Mouse (Mus musculus): ENCODE data around the gene Rbbp9. TPM values are rescaled to one million over a fixed set of nuclear protein-coding genes. Genes with fewer than 3 reads are reported as not detected.

The Rbbp9 gene
- total and polyA plus RNA-seq, 3 experiments: 6.5 to 30.1 (median 24.7) TPM

DNA sequence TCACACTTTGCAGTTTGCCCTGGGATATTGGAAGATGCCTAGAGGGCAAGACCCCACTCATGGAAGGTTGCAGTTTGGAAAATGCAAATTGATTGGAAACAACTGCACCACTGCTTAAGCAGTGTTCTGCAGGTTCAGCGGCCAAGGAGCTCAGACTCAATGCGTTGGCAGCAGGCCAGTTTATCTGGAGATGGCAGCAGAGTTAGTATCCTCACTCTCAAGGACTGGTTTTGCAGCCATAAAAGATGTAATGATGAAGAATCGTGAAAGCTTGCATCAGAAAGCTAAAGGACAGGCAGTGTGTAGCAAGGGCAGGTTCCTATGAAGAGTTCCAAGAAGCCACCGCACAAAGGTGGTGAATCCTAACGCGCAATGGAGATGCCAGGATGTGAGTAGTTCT lies 48.5 kb downstream of the Rbbp9 start:
- DNase-seq: peak; percentile 17

Other genes starting within 250 kb of the Rbbp9 start
- not detected for gene Ovol2, start 218.7 kb downstream of the Rbbp9 start, total RNA-seq (2021)
- gene Ovol2, start 218.7 kb downstream of the Rbbp9 start, polyA plus RNA-seq (2012; rRNA removed): not detected in 2 replicates
- gene Kat14, start 181.9 kb downstream of the Rbbp9 start, total RNA-seq (2021): 10 to 100 TPM; 24.5 to 25.7 TPM
- gene Kat14, start 181.9 kb downstream of the Rbbp9 start, polyA plus RNA-seq (2012; rRNA removed): 11.2 and 13.7 TPM in 2 replicates
- gene Pet117, start 181.9 kb downstream of the Rbbp9 start, total RNA-seq (2021): 1 to 10 TPM; 2.4 to 6.8 TPM
- gene Pet117, start 181.9 kb downstream of the Rbbp9 start, polyA plus RNA-seq (2012; rRNA removed): not detected in 2 replicates
- 1 to 10 TPM; 4.2 to 4.8 TPM for gene Dzank1, start 23.5 kb downstream of the Rbbp9 start, total RNA-seq (2021)
- gene Dzank1, start 23.5 kb downstream of the Rbbp9 start, polyA plus RNA-seq (2012; rRNA removed): 0.54 and 0.61 TPM in 2 replicates
- 10 to 100 TPM; 16.1 to 18.8 TPM for gene Polr3f, start 23.2 kb downstream of the Rbbp9 start, total RNA-seq (2021)
- 2.3 and 3.4 TPM in 2 replicates for gene Polr3f, start 23.2 kb downstream of the Rbbp9 start, polyA plus RNA-seq (2012; rRNA removed)
- gene Sec23b, start 5.4 kb upstream of the Rbbp9 start, total RNA-seq (2021): 10 to 100 TPM; 83.1 to 89.3 TPM
- 24.0 and 34.9 TPM in 2 replicates for gene Sec23b, start 5.4 kb upstream of the Rbbp9 start, polyA plus RNA-seq (2012; rRNA removed)
- gene Smim26, start 43.2 kb upstream of the Rbbp9 start, total RNA-seq (2021): 10 to 100 TPM; 33.8 to 63.6 TPM
- 0.31 and 0.38 TPM in 2 replicates for gene Smim26, start 43.2 kb upstream of the Rbbp9 start, polyA plus RNA-seq (2012; rRNA removed)
- 10 to 100 TPM; 14.5 to 19.5 TPM for gene Dtd1, start 49.0 kb upstream of the Rbbp9 start, total RNA-seq (2021)
- gene Dtd1, start 49.0 kb upstream of the Rbbp9 start, polyA plus RNA-seq (2012; rRNA removed): 5.0 and 5.7 TPM in 2 replicates